Mouse (Mus musculus): ENCODE data around the gene Gpat2. TPM values are rescaled to one million over a fixed set of nuclear protein-coding genes. Genes with fewer than 3 reads are reported as not detected.
A peak's percentile ranks its signal among the peaks of the same experiment; 100 is the strongest.

The Gpat2 gene
- polyA plus RNA-seq, 1 experiment from 2014 or later = 0.12 TPM

DNA sequence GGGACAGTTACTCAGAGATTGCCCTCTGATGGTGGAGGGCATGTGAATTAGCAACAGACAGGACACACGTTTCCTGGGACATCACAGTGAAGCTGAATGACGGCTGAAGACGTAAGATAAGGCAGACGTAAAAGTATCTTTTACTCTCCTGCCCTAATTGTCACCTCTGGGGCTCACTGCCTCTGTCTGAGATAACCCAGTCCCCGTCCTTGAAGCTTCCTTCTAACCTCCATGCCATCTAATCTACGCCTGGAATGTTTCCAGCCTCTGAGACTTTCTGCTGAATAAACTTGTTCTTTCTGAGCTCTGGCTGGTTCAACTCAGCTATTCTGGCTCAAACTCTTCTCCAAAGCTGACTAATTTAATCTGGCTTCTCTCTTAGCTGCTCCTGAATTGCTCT, 26.7 kb downstream of the Gpat2 start:
- no peaks in the 10 kb centered on the region for H3K36me3 ChIP-seq (ENCODE audit: insufficient read depth, low read length)
- 0 out of 2 replicates have a peak, but pooled peaks cover 4% of the 10 kb centered on the region for H3K4me1 ChIP-seq (replicated peaks; ENCODE audit: insufficient read depth, low read length)
- no peaks in the 10 kb centered on the region for H3K27me3 ChIP-seq (ENCODE audit: insufficient read depth, low read length)
- no peak overlapping the region for H3K9ac ChIP-seq (ENCODE audit: low read depth, low read length)
- ATAC-seq (replicated peaks; ENCODE audit: low FRiP score, low read depth) (no peak), DNase-seq (ENCODE audit: low spot score) (no peak)
- 21% methylated on average over 6 of the region's 6 CpGs for WGBS
- TF ChIP-seq CTCF (IDR thresholded peaks at IDR 0.05; ENCODE audit: low read depth) = no peak
- H3K4me2 ChIP-seq (ENCODE audit: low read length) = no peak overlapping the region
- no peaks in the 10 kb centered on the region for H3K9me3 ChIP-seq (replicated peaks; ENCODE audit: low read length)
- H3K27ac ChIP-seq = no peak overlapping the region
- H3K4me3 ChIP-seq (replicated peaks; ENCODE audit: low read depth, low read length) = no peak overlapping the region

DNA sequence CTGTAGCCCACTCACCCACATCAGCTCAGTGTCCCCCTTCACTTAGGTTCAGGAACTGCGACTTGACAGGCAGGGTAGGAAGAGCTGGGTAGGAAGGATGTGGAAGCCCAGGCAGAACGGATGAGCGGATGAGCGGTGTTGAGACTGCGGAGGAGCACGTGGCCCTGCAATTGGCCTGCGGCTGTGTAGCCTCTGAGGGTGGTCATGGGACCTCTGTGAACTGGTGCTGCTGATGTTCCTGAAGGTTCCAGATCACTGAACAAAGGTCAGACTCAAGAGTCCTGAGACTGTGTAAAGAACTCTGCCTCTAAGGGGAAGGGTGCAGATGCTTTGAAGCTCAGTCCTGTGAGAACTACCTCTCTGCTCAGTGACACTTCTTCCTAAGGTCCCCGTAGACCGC, 28.1 kb downstream of the Gpat2 start:
- Histone ChIP-seq H3K4me1 (replicated peaks; ENCODE audit: insufficient read depth, low read length) (0 out of 2 replicates have a peak, but pooled peaks cover 4% of the 10 kb centered on the region), H3K9me3 (replicated peaks; ENCODE audit: low read length) (no peaks in the 10 kb centered on the region), H3K27ac (no peak overlapping the region), H3K9ac (ENCODE audit: low read depth, low read length) (no peak overlapping the region), H3K4me2 (ENCODE audit: low read length) (no peak overlapping the region), H3K27me3 (ENCODE audit: insufficient read depth, low read length) (no peaks in the 10 kb centered on the region), H3K4me3 (replicated peaks; ENCODE audit: low read depth, low read length) (no peak overlapping the region), H3K36me3 (ENCODE audit: insufficient read depth, low read length) (no peaks in the 10 kb centered on the region)
- 0 out of 2 replicates have a peak, but pooled peaks have one; percentile 34 for TF ChIP-seq CTCF (IDR thresholded peaks at IDR 0.05; ENCODE audit: low read depth)
- ATAC-seq (replicated peaks; ENCODE audit: low FRiP score, low read depth) = peak; percentile 51; the same call in 1 of the 2 replicates
- 59% methylated on average over 9 of the region's 9 CpGs for WGBS
- no peak for DNase-seq (ENCODE audit: low spot score)

DNA sequence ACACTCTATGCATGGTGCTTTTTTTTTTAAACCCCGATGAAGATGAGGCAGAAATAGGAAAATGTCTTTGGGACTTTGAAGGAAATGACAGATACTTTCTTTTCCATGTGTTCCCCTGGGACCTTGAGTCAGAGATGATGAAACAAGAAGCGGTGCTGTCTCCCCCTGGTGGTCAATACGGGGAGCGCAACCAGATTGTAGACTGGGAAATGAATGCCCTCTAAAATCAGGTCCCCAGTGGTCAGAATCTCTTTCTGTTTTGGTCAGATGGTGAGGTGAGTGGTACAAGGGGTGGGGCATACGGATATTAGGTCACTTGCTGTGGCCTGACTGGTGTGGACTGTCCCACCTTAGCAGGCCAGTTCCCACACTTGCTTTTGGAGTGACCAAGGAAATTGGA, 28.8 kb downstream of the Gpat2 start:
- Histone ChIP-seq H3K4me3 (replicated peaks; ENCODE audit: low read depth, low read length) (no peak overlapping the region), H3K36me3 (ENCODE audit: insufficient read depth, low read length) (no peaks in the 10 kb centered on the region), H3K9ac (ENCODE audit: low read depth, low read length) (no peak overlapping the region), H3K27me3 (ENCODE audit: insufficient read depth, low read length) (no peaks in the 10 kb centered on the region), H3K9me3 (replicated peaks; ENCODE audit: low read length) (no peaks in the 10 kb centered on the region), H3K4me2 (ENCODE audit: low read length) (no peak overlapping the region), H3K4me1 (replicated peaks; ENCODE audit: insufficient read depth, low read length) (0 out of 2 replicates have a peak, but pooled peaks cover 4% of the 10 kb centered on the region), H3K27ac (no peak overlapping the region)
- peak; percentile 19; the same call in 1 of the 2 replicates for ATAC-seq (replicated peaks; ENCODE audit: low FRiP score, low read depth)
- 4% methylated on average over 5 of the region's 5 CpGs for WGBS
- peak; percentile 97 for TF ChIP-seq CTCF (IDR thresholded peaks at IDR 0.05; ENCODE audit: low read depth)
- peak; percentile 79 for DNase-seq (ENCODE audit: low spot score)

DNA sequence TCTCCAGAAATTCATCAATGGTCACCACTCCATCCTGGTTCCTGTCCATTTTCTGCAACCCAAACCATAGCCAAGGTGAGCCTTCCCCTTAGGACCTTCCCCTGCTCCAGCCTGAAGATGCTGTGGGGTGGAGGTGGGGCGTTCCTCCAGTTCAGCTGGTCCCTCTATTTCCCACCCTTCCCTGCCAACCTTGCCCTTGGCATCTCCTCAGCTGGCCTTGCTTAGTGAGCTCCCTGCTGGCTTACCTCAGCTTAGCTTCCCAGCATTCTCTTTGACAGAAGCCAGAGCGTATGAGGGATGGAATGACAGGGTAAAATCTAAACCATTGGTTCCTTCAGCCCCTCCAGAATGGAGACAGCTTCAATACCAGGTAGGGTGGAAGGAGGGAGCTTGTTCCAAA, 34.3 kb downstream of the Gpat2 start:
- Histone ChIP-seq H3K4me2 (ENCODE audit: low read length) (no peak overlapping the region), H3K27me3 (ENCODE audit: insufficient read depth, low read length) (no peaks in the 10 kb centered on the region), H3K4me3 (replicated peaks; ENCODE audit: low read depth, low read length) (no peak overlapping the region), H3K4me1 (replicated peaks; ENCODE audit: insufficient read depth, low read length) (no peaks in the 10 kb centered on the region), H3K27ac (no peak overlapping the region), H3K36me3 (ENCODE audit: insufficient read depth, low read length) (no peaks in the 10 kb centered on the region), H3K9me3 (replicated peaks; ENCODE audit: low read length) (no peaks in the 10 kb centered on the region), H3K9ac (ENCODE audit: low read depth, low read length) (no peak overlapping the region)
- TF ChIP-seq CTCF (IDR thresholded peaks at IDR 0.05; ENCODE audit: low read depth) = no peak
- ATAC-seq (replicated peaks; ENCODE audit: low FRiP score, low read depth) (no peak), DNase-seq (ENCODE audit: low spot score) (no peak)
- WGBS = 78% methylated on average over 2 of the region's 2 CpGs

DNA sequence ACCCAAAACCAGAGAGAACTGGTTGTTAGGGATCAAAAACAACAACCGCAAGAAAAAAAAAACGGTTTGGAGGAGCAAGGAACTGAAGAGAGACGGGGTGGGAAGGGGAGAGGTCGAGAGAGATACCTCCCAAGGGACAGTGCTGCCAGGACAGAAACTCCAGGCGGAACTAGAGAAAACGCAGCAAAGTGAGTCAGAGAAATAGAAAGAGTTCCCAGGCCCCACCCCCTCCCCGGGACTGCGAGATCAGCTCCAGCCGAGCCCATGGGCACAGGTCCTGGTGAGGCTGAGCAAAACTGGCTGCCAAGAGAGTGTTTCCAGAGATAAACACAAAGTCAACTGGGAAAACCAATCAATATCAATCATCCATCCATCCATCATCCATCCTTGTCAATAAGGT, 36.4 kb downstream of the Gpat2 start:
- Histone ChIP-seq H3K9ac (ENCODE audit: low read depth, low read length) (no peak overlapping the region), H3K27me3 (ENCODE audit: insufficient read depth, low read length) (no peaks in the 10 kb centered on the region), H3K36me3 (ENCODE audit: insufficient read depth, low read length) (no peaks in the 10 kb centered on the region), H3K4me2 (ENCODE audit: low read length) (no peak overlapping the region), H3K4me3 (replicated peaks; ENCODE audit: low read depth, low read length) (no peak overlapping the region), H3K9me3 (replicated peaks; ENCODE audit: low read length) (no peaks in the 10 kb centered on the region), H3K27ac (no peak overlapping the region), H3K4me1 (replicated peaks; ENCODE audit: insufficient read depth, low read length) (no peaks in the 10 kb centered on the region)
- DNase-seq (ENCODE audit: low spot score) (no peak), ATAC-seq (replicated peaks; ENCODE audit: low FRiP score, low read depth) (no peak)
- 53% methylated on average over 9 of the region's 9 CpGs for WGBS
- TF ChIP-seq CTCF (IDR thresholded peaks at IDR 0.05; ENCODE audit: low read depth) = no peak

DNA sequence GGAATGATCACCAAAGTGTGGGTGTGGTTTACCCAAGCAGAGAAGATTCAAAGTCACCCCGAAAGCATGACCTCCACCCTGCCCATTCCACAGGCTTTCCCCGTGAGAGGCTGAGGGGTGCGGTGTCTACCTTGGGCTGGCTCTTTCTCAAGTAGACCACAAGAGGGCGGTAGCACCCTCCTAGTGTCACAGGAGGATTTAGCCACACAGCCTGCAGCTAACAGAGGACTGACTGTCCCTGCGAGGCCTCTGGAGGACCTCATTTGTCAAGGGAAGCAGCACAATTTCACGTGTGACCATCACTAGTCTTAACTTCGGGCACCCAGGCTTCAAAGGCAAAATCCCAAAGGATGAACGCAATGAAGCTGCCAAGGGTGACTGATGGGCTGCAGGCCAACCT, 37.3 kb downstream of the Gpat2 start:
- Histone ChIP-seq H3K4me3 (replicated peaks; ENCODE audit: low read depth, low read length) (no peak overlapping the region), H3K36me3 (ENCODE audit: insufficient read depth, low read length) (no peaks in the 10 kb centered on the region), H3K9me3 (replicated peaks; ENCODE audit: low read length) (no peaks in the 10 kb centered on the region), H3K4me1 (replicated peaks; ENCODE audit: insufficient read depth, low read length) (no peaks in the 10 kb centered on the region), H3K27ac (no peak overlapping the region), H3K27me3 (ENCODE audit: insufficient read depth, low read length) (no peaks in the 10 kb centered on the region), H3K4me2 (ENCODE audit: low read length) (no peak overlapping the region), H3K9ac (ENCODE audit: low read depth, low read length) (no peak overlapping the region)
- WGBS = 8% methylated on average over 8 of the region's 8 CpGs
- ATAC-seq (replicated peaks; ENCODE audit: low FRiP score, low read depth) = peak; percentile 69
- DNase-seq (ENCODE audit: low spot score) = peak; percentile 87
- TF ChIP-seq CTCF (IDR thresholded peaks at IDR 0.05; ENCODE audit: low read depth) = peak; percentile 95

GRCm38 (mm10) chr2:127470183-127470582, 45.2 kb downstream of the Gpat2 start:
- 85% methylated on average over 5 of the region's 5 CpGs for WGBS
- no peak overlapping the region for H3K4me3 ChIP-seq (replicated peaks; ENCODE audit: low read depth, low read length)
- no peaks in the 10 kb centered on the region for H3K9me3 ChIP-seq (replicated peaks; ENCODE audit: low read length)
- H3K36me3 ChIP-seq (ENCODE audit: insufficient read depth, low read length) = no peaks in the 10 kb centered on the region
- H3K4me2 ChIP-seq (ENCODE audit: low read length) = no peak overlapping the region
- ATAC-seq (replicated peaks; ENCODE audit: low FRiP score, low read depth) = no peak
- H3K27me3 ChIP-seq (ENCODE audit: insufficient read depth, low read length) = no peaks in the 10 kb centered on the region
- no peak overlapping the region for H3K27ac ChIP-seq
- no peak for TF ChIP-seq CTCF (IDR thresholded peaks at IDR 0.05; ENCODE audit: low read depth)
- no peak for DNase-seq (ENCODE audit: low spot score)
- H3K4me1 ChIP-seq (replicated peaks; ENCODE audit: insufficient read depth, low read length) = no peaks in the 10 kb centered on the region
- H3K9ac ChIP-seq (ENCODE audit: low read depth, low read length) = no peak overlapping the region

Measured in kidney, postnatal 0 days (tissue).